Mouse (Mus musculus) embryonic facial prominence, embryonic 14.5 days (tissue): ENCODE data around the gene Nmnat3. TPM values are rescaled to one million over a fixed set of nuclear protein-coding genes. Genes with fewer than 3 reads are reported as not detected.

ENCODE experiments used
- ATAC-seq: fragments of 200-750 bp; cut with Nextera tagmentation; 2 replicates; pipeline ENCODE4 v1.8.0; 2017; ENCODE audit warnings: low read depth, moderate number of reproducible peaks, moderate TSS enrichment
- DNase-seq: peaks from one replicate; pipeline ENCODE4 v3.0.0-alpha.2; 2015; ENCODE audit warnings: low spot score
- H3K27ac ChIP-seq: fragments of 300-500 bp; sonication (generic); replicated peaks from 2 replicates; pipeline ENCODE4 v1.5.1; 2014; ENCODE audit warnings: low read depth, mild to moderate bottlenecking, low read length, moderate library complexity
- H3K27me3 ChIP-seq: fragments of 300-500 bp; sonication (generic); replicated peaks from 2 replicates; pipeline ENCODE4 v1.6.1; 2014; ENCODE audit warnings: low read length; ENCODE audit not compliant: control insufficient read depth, insufficient read depth
- H3K36me3 ChIP-seq: fragments of 300-500 bp; sonication (generic); 2 replicates; pipeline ENCODE4 v1.6.1; 2014; ENCODE audit warnings: low read length, mixed read lengths; ENCODE audit not compliant: control insufficient read depth, insufficient read depth
- H3K4me1 ChIP-seq: fragments of 300-500 bp; sonication (generic); 2 replicates; pipeline ENCODE4 v1.6.1; 2014; ENCODE audit warnings: antibody characterized with exemption, low read length; ENCODE audit not compliant: control insufficient read depth, insufficient read depth
- H3K4me2 ChIP-seq: fragments of 300-500 bp; sonication (generic); 2 replicates; pipeline ENCODE4 v1.6.1; 2014; ENCODE audit warnings: low read depth, mild to moderate bottlenecking, low read length, moderate library complexity, mixed read lengths
- H3K4me3 ChIP-seq: fragments of 300-500 bp; sonication (generic); 2 replicates; pipeline ENCODE4 v1.5.1; 2014; ENCODE audit warnings: low read depth, mild to moderate bottlenecking, low read length
- H3K9ac ChIP-seq: fragments of 300-500 bp; sonication (generic); 2 replicates; pipeline ENCODE4 v1.6.1; 2014; ENCODE audit warnings: low read depth, mild to moderate bottlenecking, low read length, moderate library complexity, mixed read lengths
- H3K9me3 ChIP-seq: fragments of 300-500 bp; sonication (generic); 2 replicates; pipeline ENCODE4 v1.6.1; 2016; ENCODE audit warnings: low read length; ENCODE audit not compliant: control insufficient read depth
- WGBS: fragments of 180-500 bp; shearing (Covaris S2); extraction: QIAGEN DNeasy Blood & Tissue Kit; methylation state at CpG from one replicate; pipeline ENCODE4 v1.1.7; 2014; 5-methylcytosine and 5-hydroxymethylcytosine counted together
- polyA plus RNA-seq: library from polyadenylated mRNA; unstranded; fragments of >200 nt; fragmentation: Nextera tagmentation; extraction: Ambion mirVana; gene quantifications from 2 replicates; pipeline ENCODE4 v1.2.1, GENCODE M21; 2014

Nmnat3 gene
- polyA plus RNA-seq, 1 experiment from 2014 or later = 4.8 TPM

DNA sequence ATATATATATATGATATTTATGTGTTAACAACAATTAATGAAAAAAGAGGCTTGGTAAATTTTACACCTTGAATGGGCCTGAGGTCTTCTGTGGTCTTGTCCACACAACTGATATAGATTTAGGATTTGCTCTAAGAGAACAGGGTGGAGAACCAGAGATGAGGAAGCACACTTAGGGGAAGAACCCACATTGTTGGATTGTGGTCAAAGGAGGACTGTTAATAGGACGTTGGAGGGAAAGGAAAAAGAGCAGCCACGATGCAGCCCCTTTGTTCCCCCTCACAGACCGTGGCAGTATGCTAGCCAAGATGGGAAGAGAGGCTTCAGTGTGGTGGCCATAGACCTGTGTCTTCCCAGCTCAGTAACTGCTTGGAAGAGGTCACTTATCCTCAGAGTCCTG, 11.5 kb downstream of the Nmnat3 start:
- no peak overlapping the region for H3K9ac ChIP-seq
- H3K36me3 ChIP-seq = no peaks in the 10 kb centered on the region
- DNase-seq (no peak), ATAC-seq (no peak)
- H3K27ac ChIP-seq = no peak overlapping the region
- WGBS = 73% methylated on average over 3 of the region's 3 CpGs
- no peak overlapping the region for H3K4me3 ChIP-seq
- no peaks in the 10 kb centered on the region for H3K27me3 ChIP-seq
- H3K4me1 ChIP-seq = peaks cover 8% of the 10 kb centered on the region
- no peaks in the 10 kb centered on the region for H3K9me3 ChIP-seq
- H3K4me2 ChIP-seq = no peak overlapping the region

DNA sequence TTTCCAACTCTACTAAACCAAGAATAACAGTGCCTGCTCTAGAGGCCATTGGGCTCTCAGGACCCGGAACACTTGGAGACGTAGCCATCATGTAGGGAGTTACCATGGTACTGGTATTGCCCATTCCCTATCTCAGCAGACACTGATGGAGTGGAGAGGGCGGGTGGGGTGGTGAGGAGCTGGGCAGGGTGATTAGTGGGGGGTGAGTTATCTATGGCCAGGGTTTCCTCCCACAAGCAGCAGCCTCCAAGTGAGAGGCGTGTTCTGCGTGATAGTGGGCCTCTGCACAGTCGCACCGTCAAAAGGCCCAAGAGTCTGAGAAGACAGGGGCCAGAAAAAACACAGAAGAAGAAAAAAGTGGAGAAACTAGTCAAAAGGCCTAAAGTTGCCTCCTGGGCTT, 12.0 kb downstream of the Nmnat3 start:
- H3K27ac ChIP-seq = no peak overlapping the region
- H3K27me3 ChIP-seq = no peaks in the 10 kb centered on the region
- H3K4me3 ChIP-seq = no peak overlapping the region
- 89% methylated on average over 7 of the region's 7 CpGs for WGBS
- peaks cover 8% of the 10 kb centered on the region for H3K4me1 ChIP-seq
- no peak for DNase-seq
- no peak overlapping the region for H3K9ac ChIP-seq
- no peaks in the 10 kb centered on the region for H3K9me3 ChIP-seq
- no peaks in the 10 kb centered on the region for H3K36me3 ChIP-seq
- no peak overlapping the region for H3K4me2 ChIP-seq
- no peak for ATAC-seq

- no peaks in the 10 kb centered on the region for H3K27me3 ChIP-seq
- no peak overlapping the region for H3K4me3 ChIP-seq
- H3K27ac ChIP-seq = no peak overlapping the region
- H3K9me3 ChIP-seq = no peaks in the 10 kb centered on the region
- H3K36me3 ChIP-seq = no peaks in the 10 kb centered on the region
- no peak overlapping the region for H3K4me2 ChIP-seq
- ATAC-seq (no peak), DNase-seq (no peak)
- H3K9ac ChIP-seq = no peak overlapping the region
- H3K4me1 ChIP-seq = peaks cover 8% of the 10 kb centered on the region
- WGBS = 63% methylated on average over 7 of the region's 7 CpGs
These were observed 13.3 kb downstream of the Nmnat3 start for GRCm38 (mm10) chr9:98300582-98300981.

DNA sequence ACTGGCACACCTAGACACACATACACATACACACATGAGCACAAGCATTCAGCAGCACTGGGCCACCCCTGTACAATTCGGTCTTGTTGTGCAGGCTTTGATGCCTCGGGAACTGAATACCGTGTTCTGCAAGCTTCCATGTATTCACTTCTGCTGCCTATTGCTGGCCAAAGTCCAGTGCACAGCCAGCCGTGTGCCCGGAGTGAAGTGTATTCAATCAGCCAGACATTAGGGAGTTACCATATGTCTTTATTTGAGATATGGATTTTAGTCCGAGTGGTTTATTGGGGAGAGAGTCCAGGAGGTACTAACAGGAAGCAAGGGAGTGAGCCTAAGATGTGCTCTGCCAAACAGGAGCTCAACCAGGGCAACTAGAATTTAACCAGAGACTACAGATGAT, 19.8 kb downstream of the Nmnat3 start:
- H3K9ac ChIP-seq = no peak overlapping the region
- no peak overlapping the region for H3K27ac ChIP-seq
- no peaks in the 10 kb centered on the region for H3K36me3 ChIP-seq
- no peaks in the 10 kb centered on the region for H3K4me1 ChIP-seq
- H3K4me2 ChIP-seq = no peak overlapping the region
- H3K27me3 ChIP-seq = no peaks in the 10 kb centered on the region
- H3K9me3 ChIP-seq = no peaks in the 10 kb centered on the region
- ATAC-seq (no peak), DNase-seq (no peak)
- H3K4me3 ChIP-seq = no peak overlapping the region
- 82% methylated on average over 6 of the region's 6 CpGs for WGBS

- Histone ChIP-seq H3K36me3 (no peaks in the 10 kb centered on the region), H3K9me3 (no peaks in the 10 kb centered on the region), H3K27me3 (no peaks in the 10 kb centered on the region), H3K27ac (no peak overlapping the region), H3K4me1 (no peaks in the 10 kb centered on the region), H3K4me3 (no peak overlapping the region), H3K4me2 (no peak overlapping the region), H3K9ac (no peak overlapping the region)
- DNase-seq (no peak), ATAC-seq (no peak)
- 82% methylated on average over 12 of the region's 12 CpGs for WGBS
These were observed 24.2 kb downstream of the Nmnat3 start for GRCm38 (mm10) chr9:98311316-98311965.

DNA sequence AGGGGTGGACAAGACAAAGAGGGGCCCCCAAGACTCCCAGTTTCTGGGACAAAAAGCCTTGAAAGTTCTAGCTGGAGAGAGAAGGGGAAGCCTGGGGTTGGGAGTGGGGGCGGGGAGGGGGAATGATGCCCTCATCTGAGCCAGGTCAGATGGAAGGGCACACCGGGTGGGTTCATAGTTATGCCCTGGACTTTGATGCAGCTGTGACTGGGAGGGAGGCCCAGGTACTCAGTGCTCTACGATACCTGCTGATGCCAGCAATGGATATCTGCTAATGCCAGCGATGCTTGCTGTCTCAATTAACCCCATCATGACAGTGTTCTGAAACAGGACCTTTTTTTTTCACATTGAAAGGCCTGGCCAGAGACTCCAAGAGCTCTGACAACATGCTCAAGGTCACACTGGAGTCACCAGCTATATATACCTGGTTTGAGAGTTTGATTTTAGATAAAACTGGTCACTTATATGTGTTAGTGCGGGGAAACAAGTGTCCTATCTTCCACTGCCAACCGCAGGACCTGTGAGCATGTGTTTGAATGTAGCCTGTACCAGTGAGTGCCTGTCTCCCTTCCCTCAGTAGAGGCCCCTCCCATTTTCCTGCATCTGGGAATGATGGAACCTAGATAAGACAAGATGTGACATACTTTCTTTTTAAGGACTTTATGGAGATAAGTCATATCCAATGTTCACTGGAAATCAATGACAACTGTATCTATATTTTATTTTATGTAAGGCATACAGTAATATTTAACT, 25.6 kb downstream of the Nmnat3 start:
- 79% methylated on average over 6 of the region's 6 CpGs for WGBS
- H3K27me3 ChIP-seq = no peaks in the 10 kb centered on the region
- no peak overlapping the region for H3K4me3 ChIP-seq
- ATAC-seq (no peak), DNase-seq (no peak)
- no peak overlapping the region for H3K9ac ChIP-seq
- no peak overlapping the region for H3K4me2 ChIP-seq
- H3K9me3 ChIP-seq = no peaks in the 10 kb centered on the region
- no peaks in the 10 kb centered on the region for H3K36me3 ChIP-seq
- no peak overlapping the region for H3K27ac ChIP-seq
- no peaks in the 10 kb centered on the region for H3K4me1 ChIP-seq

- WGBS = 83% methylated on average over 6 of the region's 6 CpGs
- no peak for DNase-seq
These were observed 26.4 kb downstream of the Nmnat3 start for GRCm38 (mm10) chr9:98313587-98313986.

GRCm38 (mm10) chr9:98314059-98314650, 26.9 kb downstream of the Nmnat3 start:
- DNase-seq (no peak), ATAC-seq (no peak)
- H3K27me3 ChIP-seq = no peaks in the 10 kb centered on the region
- H3K4me2 ChIP-seq = no peak overlapping the region
- no peaks in the 10 kb centered on the region for H3K9me3 ChIP-seq
- WGBS = 86% methylated on average over 7 of the region's 7 CpGs
- H3K27ac ChIP-seq = no peak overlapping the region
- H3K4me3 ChIP-seq = no peak overlapping the region
- H3K4me1 ChIP-seq = no peaks in the 10 kb centered on the region
- H3K9ac ChIP-seq = no peak overlapping the region
- H3K36me3 ChIP-seq = no peaks in the 10 kb centered on the region

More at GRCm38 (mm10) chr9:98313587-98313986, 26.4 kb downstream of the Nmnat3 start:
- H3K27ac ChIP-seq = no peak overlapping the region
- no peaks in the 10 kb centered on the region for H3K9me3 ChIP-seq
- no peaks in the 10 kb centered on the region for H3K4me1 ChIP-seq
- H3K9ac ChIP-seq = no peak overlapping the region
- ATAC-seq = no peak
- H3K36me3 ChIP-seq = no peaks in the 10 kb centered on the region
- no peak overlapping the region for H3K4me3 ChIP-seq
- H3K4me2 ChIP-seq = no peak overlapping the region
- H3K27me3 ChIP-seq = no peaks in the 10 kb centered on the region
